Mouse (Mus musculus) cerebellum, postnatal 10 days (tissue): Measurements from ENCODE around the gene Sash1.

Source experiments
- DNase-seq, 2 experiments: peaks; one replicate each; pipeline ENCODE4 v3.0.0; 2021; ENCODE audit warnings: mixed read lengths in 2 of 2

The Sash1 gene

GRCm38 (mm10) chr10:8898831-8899511 lies 13.1 kb upstream of the Sash1 start:
- DNase-seq = no peak

- DNase-seq = no peak
Observed at GRCm38 (mm10) chr10:8898099-8898777, 12.4 kb upstream of the Sash1 start.

GRCm38 (mm10) chr10:8894965-8895515 lies 9.2 kb upstream of the Sash1 start:
- DNase-seq = no peak

- DNase-seq = no peak
Observed at GRCm38 (mm10) chr10:8890511-8890910, 4.6 kb upstream of the Sash1 start.

- no peak for DNase-seq
Observed at GRCm38 (mm10) chr10:8889341-8889740, 3.5 kb upstream of the Sash1 start.

- DNase-seq = no peak
Observed at GRCm38 (mm10) chr10:8886528-8886854, 621 bp upstream of the Sash1 start.

- DNase-seq = peak in 1 of 2 experiments; percentile 18
Observed at GRCm38 (mm10) chr10:8885201-8885600, 669 bp downstream of the Sash1 start.

GRCm38 (mm10) chr10:8884565-8884964 lies 1.3 kb downstream of the Sash1 start:
- DNase-seq = no peak

- DNase-seq = no peak
Observed at GRCm38 (mm10) chr10:8883686-8884085, 2.2 kb downstream of the Sash1 start.

- no peak for DNase-seq
Observed at GRCm38 (mm10) chr10:8881736-8882135, 4.1 kb downstream of the Sash1 start.

GRCm38 (mm10) chr10:8880950-8881675 lies 4.8 kb downstream of the Sash1 start:
- DNase-seq = no peak

- no peak for DNase-seq
Observed at GRCm38 (mm10) chr10:8878824-8879223, 7.0 kb downstream of the Sash1 start.

- DNase-seq = no peak
Observed at GRCm38 (mm10) chr10:8878381-8878780, 7.5 kb downstream of the Sash1 start.

GRCm38 (mm10) chr10:8873631-8874370 lies 12.1 kb downstream of the Sash1 start:
- no peak for DNase-seq

GRCm38 (mm10) chr10:8872788-8873187 lies 13.1 kb downstream of the Sash1 start:
- no peak for DNase-seq

- DNase-seq = no peak
Observed at GRCm38 (mm10) chr10:8871935-8872334, 13.9 kb downstream of the Sash1 start.

GRCm38 (mm10) chr10:8870368-8870767 lies 15.5 kb downstream of the Sash1 start:
- no peak for DNase-seq

GRCm38 (mm10) chr10:8866062-8866642 lies 19.7 kb downstream of the Sash1 start:
- DNase-seq = no peak

GRCm38 (mm10) chr10:8860655-8861054 lies 25.2 kb downstream of the Sash1 start:
- DNase-seq = no peak

- DNase-seq = no peak
Observed at GRCm38 (mm10) chr10:8858718-8859117, 27.2 kb downstream of the Sash1 start.

- no peak for DNase-seq
Observed at GRCm38 (mm10) chr10:8856942-8857341, 28.9 kb downstream of the Sash1 start.

- DNase-seq = no peak
Observed at GRCm38 (mm10) chr10:8853326-8853725, 32.5 kb downstream of the Sash1 start.

GRCm38 (mm10) chr10:8851625-8852024 lies 34.2 kb downstream of the Sash1 start:
- DNase-seq = no peak
